Mouse (Mus musculus) embryonic stem cell, embryonic (primary cell): Measurements from ENCODE around the gene Timm8a2.

Experiments used
- CTCF ChIA-PET, 4 experiments: fragments of 300-600 bp in 2 of 4; fragments of 350-600 bp in 2 of 4; sonication (Branson Sonifier 250); formaldehyde crosslinking; loops; one replicate each; lab custom pipeline; 2022; ENCODE audit warnings: inconsistent platforms in 2 of 4; lab: Charles Lee
- POLR2A ChIA-PET, 4 experiments: fragments of 300-600 bp in 2 of 4; fragments of 350-600 bp in 2 of 4; sonication (Branson Sonifier 250); formaldehyde crosslinking; loops; one replicate each; lab custom pipeline; 2022; ENCODE audit warnings: antibody characterized with exemption in 4 of 4, inconsistent platforms in 1 of 4; lab: Charles Lee

Timm8a2 gene

DNA sequence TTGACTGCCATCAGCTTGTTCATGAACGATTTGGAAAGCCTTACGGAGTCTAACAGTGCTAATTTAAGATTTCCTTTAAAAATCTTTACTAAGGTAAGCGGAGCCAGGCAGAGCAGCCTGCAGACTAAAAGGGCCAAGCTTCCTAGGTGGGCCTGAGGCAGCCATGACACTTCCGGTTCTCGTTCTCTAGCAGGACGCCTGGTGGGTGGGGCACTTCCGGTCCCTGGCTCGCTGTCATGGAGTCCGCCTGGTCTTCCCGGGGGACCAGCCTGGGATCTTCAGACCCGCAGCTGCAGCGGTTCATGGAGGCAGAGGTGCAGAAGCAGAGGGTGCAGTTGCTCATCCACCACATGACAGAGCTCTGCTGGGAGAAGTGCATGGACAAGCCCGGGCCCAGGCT lies at the start of gene Timm8a2:
Timm8a2 (plus strand) TSS at position 224 of the 400 bp plus-strand sequence.
- ChIA-PET CTCF (no interaction called here), POLR2A (interaction anchor here in 2 of 4 experiments (0.9 to 1.7 kb wide), 9 partner anchors 10 to 149 kb away, joined by 3 to 9 read pairs (median 3); no protein-coding TSS in a partner anchor)

DNA sequence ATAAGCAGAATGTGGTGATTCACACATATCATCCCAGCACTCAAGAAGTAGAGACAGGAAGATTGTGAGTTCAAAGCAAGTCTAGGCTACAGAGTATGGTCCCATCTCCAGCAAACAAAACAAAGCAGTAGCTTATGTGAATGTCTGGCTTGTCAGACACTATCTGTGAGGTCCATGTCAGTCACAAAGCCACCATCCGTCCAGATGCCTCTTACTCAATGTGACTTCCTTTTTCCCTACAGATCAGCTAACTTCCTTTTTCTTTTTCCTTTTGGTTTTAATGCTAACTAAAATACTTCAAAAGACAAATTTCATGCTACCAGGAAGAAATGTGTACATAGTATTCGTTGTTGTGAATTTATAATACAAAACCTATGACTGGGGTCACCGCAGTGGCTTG lies 49.0 kb upstream of the Timm8a2 start:
- ChIA-PET POLR2A (no interaction called here), CTCF (interaction anchor here in 1 of 4 experiments (1.0 kb wide), 1 partner anchor 76 kb away, joined by 4 read pairs; no protein-coding TSS in a partner anchor)

DNA sequence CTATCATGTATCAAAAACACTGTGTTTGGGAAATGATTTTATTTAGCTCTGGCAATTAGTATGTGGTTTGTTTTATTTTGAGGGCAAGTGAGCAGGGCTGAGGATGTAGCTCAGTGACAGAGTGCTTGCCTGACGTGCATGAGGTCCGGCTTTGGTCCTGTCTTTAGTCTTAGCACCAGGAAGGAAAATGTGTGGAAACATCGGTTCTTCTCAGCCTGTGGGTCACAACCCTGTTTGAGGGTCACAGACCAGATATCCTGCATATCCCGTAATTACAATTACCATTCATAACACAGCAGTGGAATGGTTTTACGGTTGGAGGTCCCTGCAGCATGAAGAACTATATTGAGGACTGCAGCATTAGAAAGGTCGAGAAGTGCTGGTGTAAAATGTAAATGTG lies 48.4 kb upstream of the Timm8a2 start:
- CTCF ChIA-PET = interaction anchor here in 1 of 4 experiments (1.0 kb wide), 1 partner anchor 76 kb away, joined by 4 read pairs; no protein-coding TSS in a partner anchor
- POLR2A ChIA-PET = no interaction called here

DNA sequence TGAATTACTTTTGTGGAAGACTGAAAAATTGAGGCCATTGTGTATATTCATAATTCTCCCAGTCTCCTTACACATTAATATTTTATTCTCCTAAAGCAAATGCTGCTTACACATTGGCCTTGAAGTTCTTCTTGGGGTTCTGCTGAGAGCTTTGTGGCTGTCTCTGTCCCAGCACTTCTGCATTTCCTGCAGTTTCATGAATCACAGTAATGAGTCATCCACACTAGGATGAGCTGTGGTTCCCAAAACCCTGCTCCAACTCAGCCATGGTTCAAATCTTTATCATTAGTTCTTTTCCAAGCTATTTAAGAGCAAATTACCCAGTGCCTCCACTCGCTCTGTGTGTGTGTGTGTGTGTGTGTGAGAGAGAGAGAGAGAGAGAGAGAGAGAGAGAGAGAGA lies 47.2 kb upstream of the Timm8a2 start:
- ChIA-PET CTCF (interaction anchor here in 1 of 4 experiments (0.6 kb wide), 1 partner anchor 46 kb away, joined by 3 read pairs; no protein-coding TSS in a partner anchor), POLR2A (no interaction called here)

DNA sequence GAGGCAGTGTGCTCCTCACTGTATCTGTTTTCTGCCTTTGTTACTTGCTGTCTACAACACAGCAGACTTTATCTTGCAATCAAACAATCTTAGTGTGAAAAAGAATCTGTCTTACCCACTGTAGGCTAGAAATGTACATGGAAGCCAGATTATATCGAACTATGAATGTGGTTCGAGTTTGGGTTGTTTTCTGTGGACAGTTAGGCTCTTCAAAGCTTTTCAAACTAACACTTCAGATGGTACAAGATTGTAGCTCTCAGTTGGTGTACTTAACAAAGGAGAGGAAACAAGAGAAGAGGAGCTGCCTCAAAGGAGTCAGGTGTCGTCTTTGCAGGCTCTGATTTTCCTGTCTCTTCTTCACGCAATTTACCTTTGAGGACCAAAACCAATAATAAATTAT lies 46.8 kb upstream of the Timm8a2 start:
- ChIA-PET POLR2A (no interaction called here), CTCF (no interaction called here)

DNA sequence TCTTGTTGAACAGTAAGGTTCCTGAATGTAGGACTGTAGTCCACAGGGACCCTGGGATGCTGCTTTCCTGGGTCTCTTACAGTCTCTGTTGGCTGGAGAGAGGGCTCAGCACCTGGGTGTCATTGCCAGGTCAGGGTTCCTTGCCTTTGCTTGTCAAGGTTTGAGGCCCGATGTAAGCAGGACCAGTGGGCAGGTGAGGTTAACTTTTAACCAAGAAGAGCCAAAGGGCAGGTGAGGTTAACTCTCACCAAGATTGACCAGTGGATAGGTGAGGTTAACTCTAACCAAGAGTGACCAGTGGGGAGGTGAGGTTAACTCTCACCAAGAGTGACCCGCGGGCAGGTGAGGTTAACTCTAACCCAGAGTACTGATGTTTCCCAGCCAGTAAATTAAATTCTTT lies 45.1 kb upstream of the Timm8a2 start:
- POLR2A ChIA-PET = no interaction called here

DNA sequence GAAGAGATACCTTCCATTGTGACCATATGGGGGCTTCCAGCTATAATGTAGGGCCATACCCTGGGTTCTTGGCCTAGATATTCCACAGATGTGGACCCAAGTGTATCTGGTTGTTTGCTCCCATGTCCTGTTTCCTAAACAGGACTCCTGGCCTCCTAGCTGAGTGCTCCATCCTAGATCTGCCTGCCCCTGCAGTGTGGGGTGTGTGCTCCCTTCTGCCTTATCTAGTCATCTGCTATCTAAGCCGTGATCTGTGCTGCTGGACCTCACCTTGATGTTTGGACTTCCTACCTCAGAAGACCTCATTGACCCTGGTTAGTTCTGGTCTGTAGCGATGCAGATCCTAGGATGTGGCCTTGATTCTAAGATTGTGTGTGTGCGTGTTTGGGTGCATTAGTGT lies 44.6 kb upstream of the Timm8a2 start:
- ChIA-PET CTCF (no interaction called here), POLR2A (no interaction called here)

More for the DNA sequence above, 45.1 kb upstream of the Timm8a2 start:
- CTCF ChIA-PET = no interaction called here

DNA sequence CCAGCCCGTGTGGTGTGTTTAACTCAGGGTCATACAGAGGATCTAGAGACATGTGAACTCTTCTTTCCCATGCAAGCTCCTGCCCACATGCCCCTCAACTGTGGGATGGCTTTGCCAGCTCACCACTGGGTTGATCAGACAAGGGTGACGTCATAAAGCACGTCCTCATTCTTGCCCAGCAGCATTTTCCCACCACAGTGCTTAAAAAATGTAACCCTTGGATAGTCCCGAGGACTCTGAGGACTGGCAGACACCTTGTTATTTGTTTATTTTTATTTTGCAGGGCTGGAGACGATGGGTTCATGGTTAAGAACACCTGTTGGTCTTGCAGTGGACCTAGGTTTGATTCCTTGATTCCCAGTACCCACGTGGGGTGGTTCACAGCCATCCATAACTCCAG lies 43.6 kb upstream of the Timm8a2 start:
- ChIA-PET POLR2A (no interaction called here), CTCF (no interaction called here)

DNA sequence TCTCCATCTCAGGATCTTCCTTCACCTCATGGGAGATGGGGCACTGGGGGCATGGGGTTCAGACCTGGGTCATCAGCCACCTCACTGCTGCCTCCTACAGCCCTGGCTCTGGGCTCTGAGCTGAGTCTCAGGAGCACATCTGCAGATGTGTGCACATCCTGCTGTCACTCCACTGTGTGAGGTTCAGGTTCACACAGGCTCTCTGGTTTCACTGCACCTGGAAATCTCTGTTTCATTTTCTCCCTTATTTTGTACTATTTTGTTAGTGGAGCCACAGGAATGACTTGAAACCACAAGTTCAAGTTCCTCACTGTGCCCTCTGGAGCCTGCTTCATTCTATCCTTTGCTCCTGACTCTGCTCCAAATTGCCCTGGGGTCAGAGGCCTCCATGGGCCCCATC lies 42.6 kb upstream of the Timm8a2 start:
- ChIA-PET CTCF (no interaction called here), POLR2A (interaction anchor here in 1 of 4 experiments (0.6 kb wide), 1 partner anchor 100 kb away, joined by 3 read pairs; no protein-coding TSS in a partner anchor)

DNA sequence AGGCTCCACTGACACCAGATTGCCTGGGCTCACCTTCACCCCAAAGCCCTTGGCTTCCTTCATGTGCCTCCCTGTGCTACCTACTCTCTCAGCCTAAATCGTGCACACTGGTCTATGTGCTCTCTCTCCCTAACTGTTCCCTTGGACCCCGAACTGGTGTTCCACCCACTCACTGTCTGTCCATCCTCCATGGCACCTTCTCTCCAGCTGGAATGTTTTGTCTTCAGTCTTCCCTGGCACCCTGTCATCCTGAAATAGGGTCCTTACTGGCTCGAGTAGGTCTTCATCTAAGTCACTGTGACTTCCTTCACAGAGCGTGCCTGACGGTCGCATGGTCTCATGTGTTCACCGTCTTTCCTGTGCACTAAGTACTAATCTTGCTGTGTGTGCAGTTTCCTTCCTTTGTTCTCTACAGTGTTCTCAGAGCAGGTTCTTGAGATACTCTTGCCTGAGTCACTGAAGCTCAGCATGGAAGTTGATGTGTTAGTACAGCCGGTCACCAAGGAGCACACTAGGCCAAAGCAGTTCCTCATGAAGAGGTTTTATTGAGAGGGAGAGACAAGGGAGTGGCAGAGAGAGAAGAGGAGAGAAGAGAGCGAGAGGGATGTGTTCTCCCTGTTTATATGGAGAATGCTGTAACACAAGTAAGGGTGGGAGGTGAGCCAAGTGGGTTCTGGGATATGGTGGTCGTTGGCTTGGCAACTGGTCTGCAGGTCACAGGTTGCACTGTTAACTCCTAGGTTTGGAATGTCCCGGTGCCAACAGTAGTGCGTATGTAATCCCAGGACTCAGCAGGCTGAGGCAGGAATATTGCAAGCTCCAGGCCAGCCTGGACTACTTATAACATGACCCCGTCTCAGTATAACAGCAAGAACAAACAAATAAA lies 41.8 kb upstream of the Timm8a2 start:
- ChIA-PET CTCF (no interaction called here), POLR2A (interaction anchor here in 2 of 4 experiments (0.6 to 1.5 kb wide), 4 partner anchors 11 to 100 kb away, joined by 3 to 6 read pairs (median 3); no protein-coding TSS in a partner anchor)

DNA sequence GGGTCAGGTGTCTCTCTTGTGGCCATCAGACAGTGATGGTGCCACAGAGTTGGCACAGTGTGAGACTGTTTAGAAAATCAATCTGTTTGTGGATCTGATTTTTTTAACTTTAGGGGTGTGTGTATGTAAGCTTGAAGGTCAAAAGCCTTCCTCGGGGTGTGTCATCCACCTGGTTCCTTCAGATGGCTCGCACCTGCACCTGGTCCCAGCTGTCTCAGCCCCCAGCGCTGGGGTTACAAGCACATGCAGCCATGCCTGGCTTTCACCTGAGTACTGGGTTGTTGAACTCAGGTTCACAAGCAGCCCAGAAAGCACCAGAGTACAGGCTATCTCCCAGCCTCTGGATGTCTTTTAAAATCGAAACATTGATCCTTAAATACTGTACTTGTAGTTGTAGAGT lies 40.9 kb upstream of the Timm8a2 start:
- ChIA-PET POLR2A (interaction anchor here in 1 of 4 experiments (0.9 to 1.5 kb wide), 2 partner anchors 24 to 65 kb away, joined by 3 to 6 read pairs; no protein-coding TSS in a partner anchor), CTCF (no interaction called here)

DNA sequence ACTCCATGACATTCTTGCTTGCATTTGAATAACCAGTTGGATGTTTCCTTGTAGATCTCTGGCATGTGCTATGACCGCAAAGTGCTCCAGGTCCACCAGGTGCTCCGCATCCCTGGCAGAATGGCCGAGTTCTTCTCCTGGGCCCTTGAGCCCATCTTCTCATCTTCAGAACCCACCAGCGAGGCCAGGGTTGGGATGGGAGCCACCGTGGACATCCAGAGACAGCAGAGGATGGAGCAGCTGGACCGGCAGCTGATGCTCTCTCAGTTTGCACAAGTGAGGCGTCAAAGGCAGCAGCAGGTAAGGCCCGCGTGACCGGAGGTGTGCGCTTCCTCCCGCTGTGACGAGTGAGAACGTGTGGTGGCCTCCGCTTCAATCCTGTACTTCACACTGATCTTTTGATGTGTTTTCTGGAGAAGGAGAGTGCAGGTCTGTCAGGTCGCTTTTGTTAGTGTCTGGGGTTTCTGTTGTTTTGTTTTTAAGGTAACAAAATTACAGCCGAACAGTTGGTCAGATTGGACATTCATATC lies 40.2 kb upstream of the Timm8a2 start:
- CTCF ChIA-PET = no interaction called here
- POLR2A ChIA-PET = no interaction called here

DNA sequence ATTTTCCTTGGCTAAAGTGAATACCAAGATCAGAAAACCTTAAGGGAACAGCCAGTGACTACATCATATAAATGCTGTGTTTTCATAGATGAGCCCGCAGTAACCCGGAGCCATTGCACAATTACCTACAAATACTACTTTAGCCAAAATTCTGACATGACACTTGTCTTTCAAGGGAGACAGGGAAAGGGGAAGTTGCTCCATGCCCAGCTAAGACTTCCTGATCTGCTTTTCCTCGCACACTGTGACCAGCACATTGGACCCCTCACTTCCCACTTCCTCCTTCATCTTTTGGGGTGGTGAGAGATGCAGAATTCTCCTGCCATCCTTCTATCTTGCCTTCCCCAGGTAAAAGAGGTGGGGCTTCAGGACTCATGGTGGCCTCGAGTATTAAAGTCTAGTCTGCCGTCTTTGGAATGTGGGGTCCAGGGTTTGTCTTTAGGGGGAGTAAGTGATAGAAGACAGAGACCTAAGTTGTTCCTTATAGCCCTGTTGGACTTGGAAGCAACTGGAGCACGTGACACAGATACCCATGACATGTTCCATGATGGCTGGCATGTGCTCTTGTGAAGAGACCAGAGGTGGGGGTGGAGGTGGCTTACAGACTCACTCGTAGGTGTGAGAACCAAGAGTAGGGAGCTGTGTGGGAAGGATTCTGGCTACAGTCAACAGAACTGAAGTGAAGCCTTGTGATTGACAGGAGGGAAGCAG lies 39.5 kb upstream of the Timm8a2 start:
- POLR2A ChIA-PET = no interaction called here
- CTCF ChIA-PET = no interaction called here

DNA sequence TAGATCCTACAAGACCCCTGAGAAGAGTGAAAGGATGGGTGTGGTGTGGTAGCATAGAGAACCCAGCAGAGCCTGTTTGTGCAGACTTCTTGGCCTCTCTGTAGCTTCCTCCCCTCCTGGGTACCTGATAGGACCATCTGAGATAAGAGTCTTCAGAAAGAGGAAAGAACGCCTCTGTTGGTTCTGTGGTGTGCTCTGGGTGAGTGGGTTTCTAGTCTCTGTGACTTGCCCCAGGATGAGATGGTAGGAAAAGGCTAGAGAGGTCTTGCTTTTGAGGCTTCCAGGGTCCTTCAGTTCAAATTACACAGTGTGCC lies 39.0 kb upstream of the Timm8a2 start:
- ChIA-PET POLR2A (interaction anchor here in 1 of 4 experiments (1.0 kb wide), 1 partner anchor 130 kb away, joined by 4 read pairs; no protein-coding TSS in a partner anchor), CTCF (no interaction called here)

DNA sequence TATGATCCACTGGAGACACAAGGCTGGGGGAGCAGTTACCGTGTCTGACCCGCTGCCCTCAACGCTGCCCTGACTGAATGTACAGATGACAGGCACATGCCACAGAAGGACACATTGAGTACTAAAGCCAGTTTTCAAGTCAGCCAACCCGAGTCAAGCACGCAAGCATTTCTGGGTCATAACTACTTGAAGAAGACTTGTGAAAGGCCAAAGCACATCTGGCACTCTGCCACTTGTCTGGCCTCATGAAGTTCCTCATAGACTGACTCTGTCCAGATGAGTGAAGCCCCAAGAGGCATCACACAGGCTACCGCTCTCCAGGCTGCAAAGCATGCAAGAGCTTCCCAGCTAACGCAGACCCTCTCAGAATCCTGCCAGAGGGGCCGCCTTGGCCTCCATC lies 37.7 kb upstream of the Timm8a2 start:
- ChIA-PET POLR2A (interaction anchor here in 2 of 4 experiments (1.3 kb wide), 2 partner anchors 36 to 66 kb away, joined by 3 read pairs; no protein-coding TSS in a partner anchor), CTCF (interaction anchor here in 1 of 4 experiments (0.7 kb wide), 1 partner anchor 84 kb away, joined by 3 read pairs; no protein-coding TSS in a partner anchor)

DNA sequence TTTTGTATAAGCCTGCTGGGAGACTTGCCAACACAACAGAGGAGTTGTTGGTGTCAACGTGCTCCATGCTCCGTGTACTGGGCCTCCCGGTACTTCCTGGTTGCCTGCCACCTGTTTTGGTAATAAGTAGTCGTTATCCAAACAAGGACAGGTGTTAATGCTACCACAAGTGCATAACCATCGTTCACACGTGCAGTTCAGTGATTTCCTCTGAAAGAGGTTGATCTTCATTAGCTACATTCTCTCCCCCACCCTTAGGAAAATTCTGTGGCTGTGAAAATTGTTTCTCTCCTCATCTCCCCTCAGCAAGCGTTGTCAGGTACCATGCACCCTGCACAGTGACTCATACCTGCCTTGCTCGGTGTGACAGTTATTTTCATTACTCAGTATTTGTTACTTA lies 35.0 kb upstream of the Timm8a2 start:
- ChIA-PET CTCF (interaction anchor here in 1 of 4 experiments (0.6 kb wide), 1 partner anchor 15 kb away, joined by 3 read pairs; no protein-coding TSS in a partner anchor), POLR2A (interaction anchor here in 2 of 4 experiments (0.8 to 1.2 kb wide), 4 partner anchors 51 to 73 kb away, joined by 3 read pairs; no protein-coding TSS in a partner anchor)

DNA sequence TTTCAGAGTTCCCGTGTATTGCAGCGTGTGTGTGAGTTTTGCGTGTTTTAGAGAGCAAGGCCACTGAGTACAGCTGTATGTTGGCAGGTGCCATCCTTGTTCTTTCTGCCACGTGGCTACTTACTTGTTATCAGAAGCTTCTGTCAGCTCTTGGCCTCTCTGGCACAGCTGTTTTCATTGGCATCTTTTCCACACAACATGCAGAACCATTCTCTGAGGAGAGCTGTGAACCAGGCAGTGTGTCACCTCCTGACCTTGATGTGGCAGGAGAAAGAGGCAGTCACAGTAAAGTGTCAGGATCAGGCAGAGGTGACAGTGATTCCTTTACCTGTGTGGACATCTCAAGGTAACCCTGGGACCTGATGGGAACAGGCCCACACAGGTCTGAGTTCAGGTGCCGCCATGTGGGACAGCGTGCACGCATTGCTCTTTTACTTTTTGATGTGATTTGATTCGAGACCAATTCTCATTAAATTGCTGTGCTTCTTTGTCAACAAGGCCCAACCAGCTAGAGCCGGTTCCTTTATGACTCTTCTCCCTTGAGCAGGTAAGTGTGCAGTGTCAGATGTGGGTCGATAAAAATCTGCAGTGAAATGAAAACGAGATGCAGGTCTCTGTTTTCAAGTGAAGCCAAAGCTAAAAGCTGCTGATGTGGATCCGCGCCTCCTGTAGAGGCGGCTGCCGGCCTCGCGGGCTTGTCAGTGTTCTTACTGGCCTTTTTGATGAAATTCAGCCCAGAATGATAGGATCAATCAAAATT lies 33.9 kb upstream of the Timm8a2 start:
- POLR2A ChIA-PET = no interaction called here

DNA sequence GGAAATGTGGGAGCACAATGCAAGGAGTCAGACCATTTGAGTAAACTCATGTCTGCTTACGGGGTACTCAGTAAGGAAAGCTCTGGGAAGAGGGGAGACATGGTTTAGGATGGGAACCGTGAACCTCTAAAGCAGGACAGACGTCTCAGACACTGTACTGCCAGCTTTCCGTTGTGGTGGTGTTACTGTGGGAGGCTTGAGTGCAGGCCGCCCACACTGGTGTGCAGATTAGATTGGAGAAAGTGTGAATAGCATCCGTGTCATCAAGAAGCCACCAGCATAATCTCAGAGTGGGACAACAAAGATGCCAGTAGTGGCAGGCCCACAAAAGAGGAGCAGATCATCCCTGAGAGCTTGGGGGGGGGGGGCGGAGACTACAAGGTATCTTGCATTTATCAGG lies 32.2 kb upstream of the Timm8a2 start:
- ChIA-PET CTCF (no interaction called here), POLR2A (interaction anchor here in 1 of 4 experiments (1.6 kb wide), 1 partner anchor 71 kb away, joined by 6 read pairs; no protein-coding TSS in a partner anchor)

More for the DNA sequence above, 33.9 kb upstream of the Timm8a2 start:
- CTCF ChIA-PET = no interaction called here
